In genomic region chr19:54047386-54048050, GRCm38 (mm10) we compare ENCODE assay signal across 8 mouse cellular contexts. TPM values are rescaled to one million over a fixed set of nuclear protein-coding genes. Genes with fewer than 3 reads are reported as not detected.
DNase-seq lines count a peak whose midpoint lies in the region; ATAC-seq and TF ChIP-seq lines count a peak whose summit lies in the region.

No protein-coding gene starts in this region.

- DNase-seq in kidney, postnatal 0 days (ENCODE audit: low spot score), result peak; percentile 27
- DNase-seq in kidney, postnatal 14 days, result no peak
- no peak for DNase-seq in hindbrain, embryonic 14.5 days (ENCODE audit: low spot score)
- DNase-seq in cerebellum, adult 8-10 months, result no peak
- DNase-seq in frontal cortex, postnatal 10 days (ENCODE audit: low spot score in 2 of 2), result no peak
- no peak for DNase-seq in left cerebral cortex, adult 8-10 months (ENCODE audit: low spot score in 2 of 2)

- H3K4me3 ChIP-seq in kidney, postnatal 0 days (replicated peaks; ENCODE audit: low read depth, low read length), result peak overlapping the region; percentile 49
- 0 out of 2 replicates have a peak overlapping the region, but pooled peaks have one; percentile 14 for H3K4me3 ChIP-seq in bone marrow macrophage, adult 2 months (ENCODE audit: insufficient read depth, low read length)
- H3K4me3 ChIP-seq in hindbrain, embryonic 14.5 days (replicated peaks; ENCODE audit: low read length), result peak overlapping the region; percentile 65
- peak overlapping the region; percentile 45 for H3K4me3 ChIP-seq in midbrain, embryonic 12.5 days

- TF ChIP-seq CTCF in kidney, postnatal 0 days (IDR thresholded peaks at IDR 0.05; ENCODE audit: low read depth), result no peak
- TF ChIP-seq CTCF in bone marrow macrophage, adult 2 months (IDR thresholded peaks at IDR 0.05; ENCODE audit: low read depth, low read length), result no peak

- H3K36me3 ChIP-seq in kidney, postnatal 0 days (ENCODE audit: insufficient read depth, low read length), result no peaks in the 10 kb centered on the region
- H3K36me3 ChIP-seq in hindbrain, embryonic 14.5 days (replicated peaks; ENCODE audit: control insufficient read depth, insufficient read depth), result no peaks in the 10 kb centered on the region
- no peaks in the 10 kb centered on the region for H3K36me3 ChIP-seq in midbrain, embryonic 12.5 days

- H3K27ac ChIP-seq in kidney, postnatal 0 days, result no peak overlapping the region
- H3K27ac ChIP-seq in bone marrow macrophage, adult 2 months (ENCODE audit: insufficient read depth, low read depth, low read length), result no peak overlapping the region
- peak overlapping the region; percentile 77 for H3K27ac ChIP-seq in hindbrain, embryonic 14.5 days
- H3K27ac ChIP-seq in midbrain, embryonic 12.5 days (replicated peaks), result no peak overlapping the region

- H3K4me1 ChIP-seq in kidney, postnatal 0 days (replicated peaks; ENCODE audit: insufficient read depth, low read length), result peaks cover 17% of the 10 kb centered on the region
- no peaks in the 10 kb centered on the region for H3K4me1 ChIP-seq in bone marrow macrophage, adult 2 months (ENCODE audit: control insufficient read depth, insufficient read depth, low read length)
- peaks cover 18% of the 10 kb centered on the region for H3K4me1 ChIP-seq in hindbrain, embryonic 14.5 days (replicated peaks; ENCODE audit: control insufficient read depth, insufficient read depth, low read length)
- peaks cover 28% of the 10 kb centered on the region for H3K4me1 ChIP-seq in midbrain, embryonic 12.5 days

- no peaks in the 10 kb centered on the region for H3K9me3 ChIP-seq in kidney, postnatal 0 days (replicated peaks; ENCODE audit: low read length)
- H3K9me3 ChIP-seq in hindbrain, embryonic 14.5 days (ENCODE audit: control insufficient read depth, low read length), result no peaks in the 10 kb centered on the region
- no peaks in the 10 kb centered on the region for H3K9me3 ChIP-seq in midbrain, embryonic 12.5 days

- H3K9ac ChIP-seq in kidney, postnatal 0 days (ENCODE audit: low read depth, low read length), result 0 out of 2 replicates have a peak overlapping the region, but pooled peaks have one; percentile 18
- peak overlapping the region; percentile 72 for H3K9ac ChIP-seq in hindbrain, embryonic 14.5 days
- H3K9ac ChIP-seq in midbrain, embryonic 12.5 days (replicated peaks), result peak overlapping the region; percentile 57

- peaks cover 36% of the 10 kb centered on the region for H3K27me3 ChIP-seq in kidney, postnatal 0 days (ENCODE audit: insufficient read depth, low read length)
- peaks cover 39% of the 10 kb centered on the region for H3K27me3 ChIP-seq in hindbrain, embryonic 14.5 days (ENCODE audit: control insufficient read depth, insufficient read depth, low read length)
- H3K27me3 ChIP-seq in midbrain, embryonic 12.5 days, result peaks cover 71% of the 10 kb centered on the region

- WGBS in kidney, postnatal 0 days, result 4% methylated on average over 27 of the region's 27 CpGs
- WGBS in hindbrain, embryonic 14.5 days, result under 1% methylated on average over 27 of the region's 27 CpGs
- WGBS in midbrain, embryonic 12.5 days, result under 1% methylated on average over 27 of the region's 27 CpGs

- ATAC-seq in kidney, postnatal 0 days (replicated peaks; ENCODE audit: low FRiP score, low read depth), result no peak
- ATAC-seq in hindbrain, embryonic 14.5 days (ENCODE audit: low FRiP score), result no peak
- ATAC-seq in midbrain, embryonic 12.5 days (ENCODE audit: low FRiP score, low read depth), result no peak

- peak overlapping the region; percentile 99 for H3K4me2 ChIP-seq in kidney, postnatal 0 days (ENCODE audit: low read length)
- H3K4me2 ChIP-seq in hindbrain, embryonic 14.5 days (replicated peaks), result peak overlapping the region; percentile 100
- H3K4me2 ChIP-seq in midbrain, embryonic 12.5 days (replicated peaks), result peak overlapping the region; percentile 85

- no peak for TF ChIP-seq POLR2A in bone marrow macrophage, adult 2 months (IDR thresholded peaks at IDR 0.05; ENCODE audit: borderline replicate concordance, low read depth, low read length)

RNA-seq across cellular contexts. Expression of gene Adra2a, which starts 3.6 kb away (rescaled TPM):
- polyA plus RNA-seq in kidney, postnatal 0 days (2015; fragmentation: Nextera tagmentation; extraction: Ambion mirVana), result 0.87 and 1.0 TPM in 2 replicates
- polyA plus RNA-seq in bone marrow macrophage, adult 2 months (2012; ENCODE audit: insufficient read depth, insufficient read length, missing spikeins), result 0.35 TPM in 1 of 2 replicates, not detected in the other
- 7.5 and 9.6 TPM in 2 replicates for polyA plus RNA-seq in hindbrain, embryonic 14.5 days (2014; fragmentation: Nextera tagmentation; extraction: Ambion mirVana)
- polyA plus RNA-seq in midbrain, embryonic 12.5 days (2016; fragmentation: Nextera tagmentation; extraction: Ambion mirVana), result 2.3 and 3.1 TPM in 2 replicates
- 10 to 100 TPM; 11.9 to 15.9 (median 15.2) TPM for total RNA-seq in left cerebral cortex, adult 8-10 months (2022)

Comparison
In these comparisons a context has a peak if more than half of its experiments do, and no peak if none do; other contexts are left out.
1. H3K4me3 ChIP-seq: peak in every context shown above with its lines; median percentile 65 in hindbrain, embryonic 14.5 days; 49 in kidney, postnatal 0 days; 45 in midbrain, embryonic 12.5 days; 14 in bone marrow macrophage, adult 2 months.
2. H3K9ac ChIP-seq: peak in every context shown above with its lines; median percentile 72 in hindbrain, embryonic 14.5 days; 57 in midbrain, embryonic 12.5 days; 18 in kidney, postnatal 0 days.